Mouse (Mus musculus): ENCODE results near the gene Pnldc1. TPM values are rescaled to one million over a fixed set of nuclear protein-coding genes. Genes with fewer than 3 reads are reported as not detected.

The Pnldc1 gene
- polyA plus RNA-seq, 1 experiment from 2014 or later, result 2.0 TPM

DNA sequence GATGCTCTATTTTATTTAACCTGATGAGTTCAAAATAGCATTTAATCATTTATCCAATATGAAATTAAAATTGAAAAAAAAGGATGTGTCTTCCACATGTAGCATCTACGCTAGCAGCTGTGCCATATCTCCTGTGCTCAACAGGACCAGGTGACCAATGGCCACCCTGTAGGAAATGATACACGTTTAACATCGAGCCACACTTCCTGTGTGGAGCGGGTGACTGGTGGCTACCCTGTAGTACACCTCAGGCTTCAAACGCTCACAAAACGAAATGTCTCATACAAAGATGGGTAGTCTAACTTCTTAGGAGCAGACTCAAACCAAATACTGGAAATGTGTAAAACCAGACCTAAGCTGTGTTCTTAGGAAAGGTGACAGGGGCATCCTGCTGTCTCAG is 66.2 kb downstream of the Pnldc1 start:
- Histone ChIP-seq H3K9me3 (replicated peaks) (no peaks in the 10 kb centered on the region), H3K4me3 (no peak overlapping the region), H3K27ac (replicated peaks) (no peak overlapping the region), H3K27me3 (ENCODE audit: low read depth, poor library complexity, severe bottlenecking) (no peaks in the 10 kb centered on the region), H3K4me1 (no peaks in the 10 kb centered on the region), H3K36me3 (no peaks in the 10 kb centered on the region)
- DNase-seq (ENCODE audit: low spot score), result no peak
- 87% methylated on average over 6 of the region's 6 CpGs for WGBS

DNA sequence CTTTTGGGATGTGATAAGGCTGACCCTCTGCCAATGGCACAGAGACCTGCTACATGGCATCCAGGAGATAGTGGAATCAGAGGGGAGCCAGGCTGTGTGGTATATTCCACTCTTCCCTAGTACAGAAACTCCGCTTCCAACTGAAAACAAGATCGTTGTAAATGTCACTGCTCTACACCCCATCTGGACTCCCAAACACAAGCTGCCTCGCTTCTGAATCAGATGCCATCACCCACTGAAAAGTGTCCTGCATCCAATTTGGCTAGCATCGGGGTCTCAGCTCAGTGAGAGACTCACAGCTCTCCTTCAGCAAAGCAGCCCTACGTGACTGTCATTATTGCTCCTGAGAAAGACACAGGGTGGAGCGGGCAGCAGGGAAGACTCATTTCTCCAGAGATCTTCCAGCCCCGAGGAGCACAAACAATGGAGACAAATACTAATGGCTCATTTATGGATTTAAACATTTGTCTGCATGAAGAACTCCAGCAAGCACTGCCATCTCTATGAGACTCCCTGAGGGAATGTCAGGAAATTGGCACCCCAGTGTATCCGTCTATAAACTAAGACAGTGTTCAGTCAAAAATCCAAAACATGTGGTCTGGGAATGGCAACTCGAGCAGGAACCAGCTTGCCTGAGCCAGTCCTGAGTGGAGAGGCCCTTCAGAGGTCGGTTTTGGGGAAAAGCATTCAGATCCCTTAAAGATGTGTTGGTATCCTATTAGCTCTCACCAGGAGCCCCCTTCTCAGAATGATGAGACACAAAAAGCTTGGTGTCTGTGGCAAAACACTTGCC is 70.4 kb downstream of the Pnldc1 start:
- DNase-seq (ENCODE audit: low spot score), result no peak
- 74% methylated on average over 10 of the region's 10 CpGs for WGBS
- H3K4me3 ChIP-seq, result no peak overlapping the region
- no peaks in the 10 kb centered on the region for H3K4me1 ChIP-seq
- H3K27ac ChIP-seq (replicated peaks), result no peak overlapping the region
- H3K27me3 ChIP-seq (ENCODE audit: low read depth, poor library complexity, severe bottlenecking), result no peaks in the 10 kb centered on the region
- no peaks in the 10 kb centered on the region for H3K9me3 ChIP-seq (replicated peaks)
- H3K36me3 ChIP-seq, result no peaks in the 10 kb centered on the region

Small RNA genes lying within 50 kb of the gene (microRNA-seq; reads per million reads assigned to microRNA genes)
- not detected for gene Gm24085

Other genes starting within 250 kb of the Pnldc1 start
- not detected in 2 replicates for gene Slc22a1, start 234.4 kb downstream of the Pnldc1 start, polyA plus RNA-seq (2016; fragmentation: Nextera tagmentation; extraction: Ambion mirVana)
- 16.3 and 18.0 TPM in 2 replicates for gene Igf2r, start 140.6 kb downstream of the Pnldc1 start, polyA plus RNA-seq (2016; fragmentation: Nextera tagmentation; extraction: Ambion mirVana)
- 0.24 and 0.27 TPM in 2 replicates for gene Mas1, start 42.1 kb downstream of the Pnldc1 start, polyA plus RNA-seq (2016; fragmentation: Nextera tagmentation; extraction: Ambion mirVana)
- not detected in 2 replicates for gene Mrgprh, start 34.2 kb downstream of the Pnldc1 start, polyA plus RNA-seq (2016; fragmentation: Nextera tagmentation; extraction: Ambion mirVana)
- 468 and 517 TPM in 2 replicates for gene Tcp1, start 5.5 kb upstream of the Pnldc1 start, polyA plus RNA-seq (2016; fragmentation: Nextera tagmentation; extraction: Ambion mirVana)
- 185 and 193 TPM in 2 replicates for gene Mrpl18, start 6.1 kb upstream of the Pnldc1 start, polyA plus RNA-seq (2016; fragmentation: Nextera tagmentation; extraction: Ambion mirVana)
- 1.5 and 1.6 TPM in 2 replicates for gene Acat3, start 30.4 kb upstream of the Pnldc1 start, polyA plus RNA-seq (2016; fragmentation: Nextera tagmentation; extraction: Ambion mirVana)
- 410 and 455 TPM in 2 replicates for gene Acat2, start 50.5 kb upstream of the Pnldc1 start, polyA plus RNA-seq (2016; fragmentation: Nextera tagmentation; extraction: Ambion mirVana)
- gene Wtap, start 83.9 kb upstream of the Pnldc1 start, polyA plus RNA-seq (2016; fragmentation: Nextera tagmentation; extraction: Ambion mirVana), result 132 and 138 TPM in 2 replicates
- gene Sod2, start 96.6 kb upstream of the Pnldc1 start, polyA plus RNA-seq (2016; fragmentation: Nextera tagmentation; extraction: Ambion mirVana), result 107 and 110 TPM in 2 replicates
- gene Gpr31b, start 142.1 kb upstream of the Pnldc1 start, polyA plus RNA-seq (2016; fragmentation: Nextera tagmentation; extraction: Ambion mirVana), result not detected in 2 replicates
- 0.16 TPM in 1 of 2 replicates, not detected in the other for gene Tcp10b, start 150.9 kb upstream of the Pnldc1 start, polyA plus RNA-seq (2016; fragmentation: Nextera tagmentation; extraction: Ambion mirVana)
- gene Unc93a, start 221.6 kb upstream of the Pnldc1 start, polyA plus RNA-seq (2016; fragmentation: Nextera tagmentation; extraction: Ambion mirVana), result not detected in 2 replicates